Mouse (Mus musculus): ENCODE measurements around the gene Plod1. TPM values are rescaled to one million over a fixed set of nuclear protein-coding genes. Genes with fewer than 3 reads are reported as not detected.

Plod1 gene
- polyA plus RNA-seq, 1 experiment = 16.7 TPM

GRCm38 (mm10) chr4:147897348-147897747, 39.2 kb downstream of the Plod1 start:
- TF ChIP-seq POLR2A (IDR thresholded peaks at IDR 0.05; ENCODE audit: low read depth, low read length) (no peak), CTCF (IDR thresholded peaks at IDR 0.05; ENCODE audit: extremely low read depth, insufficient read depth, insufficient read length, insufficient replicate concordance) (no peak)
- H3K27ac ChIP-seq (ENCODE audit: insufficient read depth, low read length) = no peak overlapping the region
- DNase-seq (ENCODE audit: low read depth in 1 of 2, low spot score in 2 of 2) = no peak
- no peak overlapping the region for H3K4me3 ChIP-seq (ENCODE audit: extremely low read depth, insufficient read depth, insufficient read length)
- H3K36me3 ChIP-seq (ENCODE audit: control insufficient read depth, insufficient read depth, low read length) = peaks cover 27% of the 10 kb centered on the region
- no peaks in the 10 kb centered on the region for H3K4me1 ChIP-seq (ENCODE audit: control insufficient read depth, insufficient read depth, insufficient read length)
- 91% methylated on average over 3 of the region's 3 CpGs for WGBS
- no peaks in the 10 kb centered on the region for H3K27me3 ChIP-seq (ENCODE audit: control insufficient read depth, insufficient read depth, low read length)

- Histone ChIP-seq H3K36me3 (ENCODE audit: control insufficient read depth, insufficient read depth, low read length) (peaks cover 28% of the 10 kb centered on the region), H3K4me1 (ENCODE audit: control insufficient read depth, insufficient read depth, insufficient read length) (no peaks in the 10 kb centered on the region), H3K27ac (ENCODE audit: insufficient read depth, low read length) (no peak overlapping the region), H3K4me3 (ENCODE audit: extremely low read depth, insufficient read depth, insufficient read length) (no peak overlapping the region), H3K27me3 (ENCODE audit: control insufficient read depth, insufficient read depth, low read length) (no peaks in the 10 kb centered on the region)
- TF ChIP-seq CTCF (IDR thresholded peaks at IDR 0.05; ENCODE audit: extremely low read depth, insufficient read depth, insufficient read length, insufficient replicate concordance) = no peak
- no peak for TF ChIP-seq POLR2A (IDR thresholded peaks at IDR 0.05; ENCODE audit: low read depth, low read length)
- 65% methylated on average over 1 of the region's 1 CpGs for WGBS
- DNase-seq (ENCODE audit: low read depth in 1 of 2, low spot score in 2 of 2) = no peak
Measured at GRCm38 (mm10) chr4:147896411-147896810, 40.2 kb downstream of the Plod1 start.

- TF ChIP-seq POLR2A (IDR thresholded peaks at IDR 0.05; ENCODE audit: low read depth, low read length) = no peak
- TF ChIP-seq CTCF (IDR thresholded peaks at IDR 0.05; ENCODE audit: extremely low read depth, insufficient read depth, insufficient read length, insufficient replicate concordance) = no peak
- Histone ChIP-seq H3K36me3 (ENCODE audit: control insufficient read depth, insufficient read depth, low read length) (peaks cover 28% of the 10 kb centered on the region), H3K4me3 (ENCODE audit: extremely low read depth, insufficient read depth, insufficient read length) (no peak overlapping the region), H3K4me1 (ENCODE audit: control insufficient read depth, insufficient read depth, insufficient read length) (no peaks in the 10 kb centered on the region), H3K27ac (ENCODE audit: insufficient read depth, low read length) (no peak overlapping the region), H3K27me3 (ENCODE audit: control insufficient read depth, insufficient read depth, low read length) (no peaks in the 10 kb centered on the region)
- WGBS = 78% methylated on average over 4 of the region's 4 CpGs
- no peak for DNase-seq (ENCODE audit: low read depth in 1 of 2, low spot score in 2 of 2)
Measured at GRCm38 (mm10) chr4:147895815-147896330, 40.7 kb downstream of the Plod1 start.

DNA sequence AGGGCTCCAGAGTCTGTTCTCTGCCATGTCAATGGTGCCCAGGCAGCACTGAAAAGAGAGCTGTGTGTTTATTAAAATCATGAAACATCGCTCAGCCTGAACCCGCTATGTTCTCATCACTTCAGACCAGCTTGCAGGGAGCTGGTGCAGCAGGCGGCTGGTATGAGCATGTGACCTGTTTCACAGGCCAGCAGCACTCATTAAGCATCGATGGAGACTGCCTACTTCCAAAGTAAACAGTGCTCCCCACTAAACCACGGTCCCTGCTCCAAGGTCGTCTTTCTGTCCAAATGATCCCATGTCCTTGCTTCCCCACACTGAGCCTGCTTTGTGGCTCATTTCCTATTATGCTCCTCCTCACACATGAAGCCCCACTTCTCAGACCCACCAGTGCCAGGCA, 46.2 kb downstream of the Plod1 start:
- Histone ChIP-seq H3K36me3 (ENCODE audit: control insufficient read depth, insufficient read depth, low read length) (peaks cover 31% of the 10 kb centered on the region), H3K27me3 (ENCODE audit: control insufficient read depth, insufficient read depth, low read length) (no peaks in the 10 kb centered on the region), H3K4me3 (ENCODE audit: extremely low read depth, insufficient read depth, insufficient read length) (no peak overlapping the region), H3K27ac (ENCODE audit: insufficient read depth, low read length) (no peak overlapping the region), H3K4me1 (ENCODE audit: control insufficient read depth, insufficient read depth, insufficient read length) (no peaks in the 10 kb centered on the region)
- 92% methylated on average over 6 of the region's 6 CpGs for WGBS
- TF ChIP-seq POLR2A (IDR thresholded peaks at IDR 0.05; ENCODE audit: low read depth, low read length) (no peak), CTCF (IDR thresholded peaks at IDR 0.05; ENCODE audit: extremely low read depth, insufficient read depth, insufficient read length, insufficient replicate concordance) (no peak)
- DNase-seq (ENCODE audit: low read depth in 1 of 2, low spot score in 2 of 2) = no peak

DNA sequence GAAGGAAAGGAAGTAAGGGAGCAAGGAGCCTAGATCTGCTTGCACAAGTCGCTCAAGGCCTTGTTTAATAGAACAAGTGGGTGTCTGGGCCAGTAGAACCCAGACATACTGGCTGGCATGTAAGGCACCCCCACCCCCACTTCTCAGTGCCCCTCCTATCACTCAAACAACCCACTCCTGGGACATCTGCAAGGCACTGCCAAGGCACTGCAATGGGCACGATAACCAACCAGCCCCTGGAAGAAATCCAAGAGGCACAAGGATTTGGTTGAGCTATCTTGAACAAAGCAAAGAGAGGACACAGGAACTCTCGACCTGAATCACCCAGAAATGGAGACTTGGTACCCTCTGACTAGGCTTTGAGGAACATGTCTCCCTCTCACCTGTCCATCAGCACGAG, 48.3 kb downstream of the Plod1 start:
- WGBS = 88% methylated on average over 4 of the region's 4 CpGs
- peaks cover 33% of the 10 kb centered on the region for H3K36me3 ChIP-seq (ENCODE audit: control insufficient read depth, insufficient read depth, low read length)
- no peak overlapping the region for H3K4me3 ChIP-seq (ENCODE audit: extremely low read depth, insufficient read depth, insufficient read length)
- TF ChIP-seq CTCF (IDR thresholded peaks at IDR 0.05; ENCODE audit: extremely low read depth, insufficient read depth, insufficient read length, insufficient replicate concordance) (no peak), POLR2A (IDR thresholded peaks at IDR 0.05; ENCODE audit: low read depth, low read length) (no peak)
- H3K27me3 ChIP-seq (ENCODE audit: control insufficient read depth, insufficient read depth, low read length) = no peaks in the 10 kb centered on the region
- H3K4me1 ChIP-seq (ENCODE audit: control insufficient read depth, insufficient read depth, insufficient read length) = no peaks in the 10 kb centered on the region
- DNase-seq (ENCODE audit: low read depth in 1 of 2, low spot score in 2 of 2) = no peak
- no peak overlapping the region for H3K27ac ChIP-seq (ENCODE audit: insufficient read depth, low read length)

DNA sequence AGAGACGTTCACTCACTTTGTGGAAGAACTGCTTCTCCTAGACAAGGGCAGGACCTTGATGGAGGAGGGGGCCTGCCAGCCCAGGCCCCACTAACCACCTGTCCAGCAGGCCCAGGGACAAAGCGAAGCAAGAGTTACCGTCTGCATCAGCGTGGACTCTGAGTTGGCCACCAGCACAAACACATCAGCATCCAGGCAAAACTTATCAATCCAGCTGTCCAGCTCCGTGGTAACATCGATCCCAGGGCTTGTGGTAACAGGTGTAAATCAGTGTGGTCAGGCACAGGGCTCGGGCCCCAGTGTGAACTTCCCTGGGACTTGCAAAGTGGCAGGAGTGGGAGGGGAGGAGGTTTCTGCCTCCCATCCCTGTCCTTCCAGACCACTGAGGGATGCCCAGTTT, 49.3 kb downstream of the Plod1 start:
- no peaks in the 10 kb centered on the region for H3K27me3 ChIP-seq (ENCODE audit: control insufficient read depth, insufficient read depth, low read length)
- H3K4me3 ChIP-seq (ENCODE audit: extremely low read depth, insufficient read depth, insufficient read length) = no peak overlapping the region
- WGBS = 95% methylated on average over 7 of the region's 7 CpGs
- TF ChIP-seq CTCF (IDR thresholded peaks at IDR 0.05; ENCODE audit: extremely low read depth, insufficient read depth, insufficient read length, insufficient replicate concordance) (no peak), POLR2A (IDR thresholded peaks at IDR 0.05; ENCODE audit: low read depth, low read length) (no peak)
- no peak for DNase-seq (ENCODE audit: low read depth in 1 of 2, low spot score in 2 of 2)
- no peak overlapping the region for H3K27ac ChIP-seq (ENCODE audit: insufficient read depth, low read length)
- peaks cover 40% of the 10 kb centered on the region for H3K36me3 ChIP-seq (ENCODE audit: control insufficient read depth, insufficient read depth, low read length)
- no peaks in the 10 kb centered on the region for H3K4me1 ChIP-seq (ENCODE audit: control insufficient read depth, insufficient read depth, insufficient read length)

DNA sequence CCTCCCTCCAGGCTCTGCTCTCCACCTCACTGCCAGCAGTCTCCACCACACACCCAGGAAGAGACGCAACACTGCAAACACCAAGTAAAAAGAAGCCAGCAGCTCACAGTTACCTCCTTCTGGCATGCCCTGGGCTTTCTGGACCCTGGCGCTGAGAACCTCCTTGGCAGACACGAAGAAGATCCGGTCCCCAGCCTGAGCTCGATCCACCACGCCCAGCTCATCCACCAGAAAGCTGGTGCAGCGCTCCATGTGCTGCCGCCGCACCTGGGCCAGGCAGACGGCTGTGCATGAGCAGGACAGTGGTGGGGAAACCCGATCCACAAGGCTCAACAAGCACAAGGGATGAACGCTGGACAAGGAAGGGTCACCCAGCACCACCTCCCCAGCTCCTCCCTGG, 50.4 kb downstream of the Plod1 start:
- H3K4me1 ChIP-seq (ENCODE audit: control insufficient read depth, insufficient read depth, insufficient read length) = no peaks in the 10 kb centered on the region
- H3K27me3 ChIP-seq (ENCODE audit: control insufficient read depth, insufficient read depth, low read length) = no peaks in the 10 kb centered on the region
- no peak overlapping the region for H3K27ac ChIP-seq (ENCODE audit: insufficient read depth, low read length)
- TF ChIP-seq CTCF (IDR thresholded peaks at IDR 0.05; ENCODE audit: extremely low read depth, insufficient read depth, insufficient read length, insufficient replicate concordance) (no peak), POLR2A (IDR thresholded peaks at IDR 0.05; ENCODE audit: low read depth, low read length) (no peak)
- H3K4me3 ChIP-seq (ENCODE audit: extremely low read depth, insufficient read depth, insufficient read length) = no peak overlapping the region
- 95% methylated on average over 12 of the region's 12 CpGs for WGBS
- peaks cover 41% of the 10 kb centered on the region for H3K36me3 ChIP-seq (ENCODE audit: control insufficient read depth, insufficient read depth, low read length)
- DNase-seq (ENCODE audit: low read depth in 1 of 2, low spot score in 2 of 2) = no peak

Data from spleen, adult 2 months (tissue).